Mouse (Mus musculus) A20 (cell line): ENCODE results near the gene Zfp454.
A peak's percentile ranks its signal among the peaks of the same experiment; 100 is the strongest.

Experiments used
- DNase-seq: peaks from one replicate; pipeline ENCODE4 v3.0.0-alpha.2; 2011; ENCODE audit warnings: low read depth, low spot score

The Zfp454 gene

GRCm38 (mm10) chr11:50887390-50888128 lies at the start of gene Zfp454:
Gene Zfp454, minus strand, starts transcription at chr11:50887651.
- no peak for DNase-seq

DNA sequence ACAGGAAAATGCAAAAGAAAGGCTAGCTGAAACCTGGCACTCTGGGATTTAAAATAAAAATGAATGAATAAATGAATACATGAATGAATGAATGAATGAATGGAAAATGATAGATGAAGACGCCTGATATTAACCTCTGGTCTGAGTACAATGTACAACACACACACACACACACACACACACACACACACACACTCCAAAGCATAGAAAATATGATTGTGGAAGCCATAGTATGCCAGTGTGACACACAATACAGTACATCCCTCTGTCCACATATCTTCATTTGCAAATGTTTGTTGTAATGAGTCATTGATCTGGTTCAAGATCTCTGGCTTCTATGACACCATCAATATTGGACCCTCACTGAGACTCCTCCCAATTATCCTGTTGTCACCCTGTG lies 44.6 kb upstream of the Zfp454 start:
- no peak for DNase-seq

DNA sequence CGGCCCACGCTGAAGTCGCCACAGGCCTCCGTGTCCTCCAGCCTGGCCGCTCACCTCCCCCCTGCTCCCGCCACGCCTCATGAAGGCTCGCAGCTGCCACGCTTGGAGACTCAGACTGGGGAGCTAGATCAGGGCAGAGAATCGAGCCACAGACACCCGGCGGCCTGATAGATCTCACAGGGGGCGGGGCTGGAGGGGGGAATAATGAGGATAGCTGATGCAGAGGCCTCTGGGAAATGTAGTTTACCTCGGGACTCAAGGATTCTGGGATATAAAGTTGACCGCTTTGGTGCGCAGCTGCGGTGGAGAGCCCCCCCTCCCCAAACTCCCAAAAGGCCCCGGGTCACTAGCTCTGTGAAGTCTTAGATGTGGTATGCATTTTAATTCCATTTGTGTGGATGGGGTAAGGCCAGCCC lies 44.0 kb upstream of the Zfp454 start, which contains the start of gene Zfp354b:
Gene Zfp354b, minus strand, starts transcription at position 183 of the 416 bp plus-strand sequence.
- DNase-seq: no peak

DNA sequence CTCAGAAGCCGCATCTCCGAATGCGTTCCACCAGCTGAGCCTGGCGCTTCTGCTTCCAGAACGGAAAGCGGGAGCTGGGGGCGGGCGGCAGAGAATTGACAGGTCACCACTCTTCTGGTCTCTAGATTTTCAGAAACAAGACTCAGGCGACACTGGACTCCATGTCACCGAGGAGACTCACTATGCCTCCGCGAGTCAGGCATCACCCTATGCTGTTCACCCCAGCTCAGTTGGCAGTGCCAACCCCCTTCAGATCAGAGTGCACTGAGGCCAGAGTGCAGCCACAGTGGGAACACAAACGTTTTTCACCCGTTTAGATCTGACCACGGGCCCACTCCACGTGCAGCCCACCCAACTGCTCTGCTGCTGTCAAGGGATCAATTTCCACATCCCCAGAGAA lies 43.6 kb upstream of the Zfp454 start:
- no peak for DNase-seq

- DNase-seq: no peak
These were observed 43.1 kb upstream of the Zfp454 start for GRCm38 (mm10) chr11:50930469-50931014.

- DNase-seq: no peak
These were observed 28.3 kb upstream of the Zfp454 start, which contains the start of gene Zfp2 for GRCm38 (mm10) chr11:50915671-50916320. Gene Zfp2, minus strand, starts transcription at chr11:50916165.

GRCm38 (mm10) chr11:50914461-50914860 lies 27.0 kb upstream of the Zfp454 start:
- no peak for DNase-seq

GRCm38 (mm10) chr11:50913301-50913700 lies 25.9 kb upstream of the Zfp454 start:
- DNase-seq: no peak

GRCm38 (mm10) chr11:50908136-50908535 lies 20.7 kb upstream of the Zfp454 start:
- no peak for DNase-seq

GRCm38 (mm10) chr11:50897359-50897758 lies 9.9 kb upstream of the Zfp454 start:
- no peak for DNase-seq

GRCm38 (mm10) chr11:50892441-50892840 lies 5.0 kb upstream of the Zfp454 start:
- DNase-seq: peak; percentile 18

- no peak for DNase-seq
These were observed 538 bp downstream of the Zfp454 start for GRCm38 (mm10) chr11:50886933-50887293.

DNA sequence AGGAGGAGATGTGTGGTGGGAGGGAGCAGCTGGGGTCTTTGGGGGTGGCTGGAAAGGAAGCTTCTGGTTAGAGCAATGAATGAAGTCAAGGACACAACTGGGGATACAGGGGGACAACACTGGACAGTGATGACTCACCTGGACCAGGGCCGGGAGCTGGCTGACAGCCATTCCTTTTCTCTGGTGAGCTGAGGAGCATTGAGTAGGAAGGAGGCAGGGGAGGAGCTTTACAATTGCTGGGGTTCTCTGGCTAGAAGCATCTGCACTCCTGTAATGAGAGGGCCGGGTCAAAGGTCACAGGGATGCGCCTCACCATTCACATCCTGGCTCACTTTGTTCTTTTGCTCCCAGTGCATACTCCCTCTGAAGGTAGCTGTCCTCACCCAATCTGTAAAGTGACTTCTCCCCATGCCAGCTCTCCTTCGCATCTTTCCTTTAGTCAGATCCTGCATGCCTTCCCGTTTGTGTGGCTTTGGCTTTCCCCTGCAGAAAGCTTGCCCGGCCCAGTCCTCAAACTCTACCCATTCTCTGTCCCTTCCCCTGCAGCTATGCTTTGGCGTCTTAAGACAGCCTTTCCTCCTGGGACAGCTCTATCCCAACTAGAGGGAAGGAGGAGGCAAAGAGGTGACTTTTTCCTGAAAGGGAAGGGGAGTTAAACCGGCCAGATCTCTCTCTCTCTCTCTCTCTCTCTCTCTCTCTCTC lies 1.1 kb downstream of the Zfp454 start:
- no peak for DNase-seq

- DNase-seq: peak; percentile 27
These were observed 3.7 kb downstream of the Zfp454 start for GRCm38 (mm10) chr11:50883756-50884155.

GRCm38 (mm10) chr11:50878641-50879040 lies 8.8 kb downstream of the Zfp454 start:
- DNase-seq: no peak

- peak; percentile 71 for DNase-seq
These were observed 36.4 kb downstream of the Zfp454 start for GRCm38 (mm10) chr11:50850989-50851601.

GRCm38 (mm10) chr11:50850177-50850735 lies 37.2 kb downstream of the Zfp454 start, which contains the start of gene Grm6:
Gene Grm6, plus strand, starts transcription at chr11:50850685.
- peak; percentile 89 for DNase-seq

DNA sequence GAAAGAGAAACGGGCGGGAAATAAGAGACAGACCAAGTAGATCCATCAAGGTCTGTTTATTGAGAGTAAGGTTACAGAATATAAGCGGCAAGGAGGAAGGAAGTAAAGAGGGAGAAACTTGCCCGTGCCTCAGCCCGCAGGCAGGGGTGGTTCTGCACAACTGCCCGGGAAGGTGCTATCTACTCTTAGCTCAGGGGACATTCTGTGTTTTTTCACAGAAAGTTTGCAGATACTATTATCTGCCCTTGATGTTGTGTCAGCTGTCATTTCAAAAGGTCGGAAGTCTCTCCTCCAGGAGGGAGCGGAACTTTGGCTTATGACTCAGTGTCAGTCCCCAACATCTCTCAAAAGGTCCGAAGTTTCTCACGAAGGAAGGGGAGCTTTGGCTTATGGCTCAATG lies 38.1 kb downstream of the Zfp454 start:
- peak; percentile 66 for DNase-seq

- peak; percentile 75 for DNase-seq
These were observed 38.8 kb downstream of the Zfp454 start for GRCm38 (mm10) chr11:50848520-50849137.

GRCm38 (mm10) chr11:50847047-50847446 lies 40.4 kb downstream of the Zfp454 start:
- peak; percentile 60 for DNase-seq

DNA sequence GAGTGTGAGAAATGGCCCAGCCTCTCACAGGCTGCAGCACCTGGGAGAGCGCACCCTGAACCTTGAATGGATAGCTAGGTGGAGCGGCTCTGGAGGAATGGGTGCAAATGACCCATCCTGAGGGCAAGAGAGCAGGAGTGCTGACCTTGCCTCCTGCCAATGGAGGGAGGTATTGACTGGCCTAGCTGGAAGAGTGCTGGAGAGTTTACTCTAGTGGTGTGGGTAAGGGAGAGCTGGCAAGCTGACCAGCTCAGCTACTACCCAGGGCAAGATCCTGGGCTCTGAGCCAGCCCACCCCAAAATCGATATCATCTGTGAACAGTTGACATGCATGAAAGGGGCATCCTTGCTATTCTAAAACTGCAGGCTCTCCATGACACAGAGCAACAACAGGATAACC lies 41.5 kb downstream of the Zfp454 start:
- DNase-seq: no peak
